Comparison of ENCODE assay signal across 16 mouse cellular contexts in genomic region chr4:138710633-138711032, GRCm38 (mm10). TPM values are rescaled to one million over a fixed set of nuclear protein-coding genes. Genes with fewer than 3 reads are reported as not detected.
DNase-seq lines count a peak whose midpoint lies in the region; ATAC-seq lines count a peak whose summit lies in the region.
"Had no signal": no experiment of that assay in that cellular context is flagged by ENCODE, and none has a peak within 500 bp of the region (broad histone marks: within the 10 kb centered on the region; RNA-seq: fewer than 3 reads in every experiment).

No protein-coding gene starts in this region.

- no peaks in the 10 kb centered on the region for H3K27me3 ChIP-seq in midbrain, embryonic 14.5 days (ENCODE audit: control insufficient read depth, insufficient read depth, low read length)
- no peaks in the 10 kb centered on the region for H3K27me3 ChIP-seq in midbrain, embryonic 10.5 days (ENCODE audit: low read depth, poor library complexity, severe bottlenecking)
- no peaks in the 10 kb centered on the region for H3K27me3 ChIP-seq in forebrain, embryonic 16.5 days (replicated peaks; ENCODE audit: control insufficient read depth, insufficient read depth, low read length)
- no peaks in the 10 kb centered on the region for H3K27me3 ChIP-seq in neural tube, embryonic 15.5 days (replicated peaks)
- H3K27me3 ChIP-seq: embryonic facial prominence, embryonic 15.5 days had no signal

- H3K9ac ChIP-seq in midbrain, embryonic 14.5 days (replicated peaks; ENCODE audit: low read length) = no peak overlapping the region
- H3K9ac ChIP-seq in forebrain, embryonic 16.5 days (replicated peaks; ENCODE audit: low read depth, low read length) = no peak overlapping the region
- no peak overlapping the region for H3K9ac ChIP-seq in neural tube, embryonic 15.5 days (replicated peaks)
- H3K9ac ChIP-seq: embryonic facial prominence, embryonic 15.5 days; heart, embryonic 15.5 days had no signal

- H3K27ac ChIP-seq in midbrain, embryonic 14.5 days (replicated peaks; ENCODE audit: low read depth, low read length) = peak overlapping the region; percentile 26; the same call in 1 of the 2 replicates
- H3K27ac ChIP-seq in midbrain, embryonic 10.5 days (replicated peaks) = no peak overlapping the region
- H3K27ac ChIP-seq in forebrain, embryonic 16.5 days (ENCODE audit: low read length) = peak overlapping the region; percentile 46
- H3K27ac ChIP-seq in neural tube, embryonic 15.5 days (replicated peaks) = peak overlapping the region; percentile 75
- H3K27ac ChIP-seq: embryonic facial prominence, embryonic 15.5 days; gastrocnemius, adult 2 months; heart, embryonic 15.5 days; stomach, postnatal 0 days had no signal

- no peaks in the 10 kb centered on the region for H3K9me3 ChIP-seq in midbrain, embryonic 14.5 days (ENCODE audit: control insufficient read depth, low read length)
- H3K9me3 ChIP-seq in midbrain, embryonic 10.5 days (replicated peaks) = no peaks in the 10 kb centered on the region
- no peaks in the 10 kb centered on the region for H3K9me3 ChIP-seq in forebrain, embryonic 16.5 days (ENCODE audit: control insufficient read depth, low read length)
- no peaks in the 10 kb centered on the region for H3K9me3 ChIP-seq in neural tube, embryonic 15.5 days (replicated peaks)
- H3K9me3 ChIP-seq: embryonic facial prominence, embryonic 15.5 days; heart, embryonic 15.5 days had no signal

- no peak for ATAC-seq in midbrain, embryonic 14.5 days (ENCODE audit: low FRiP score, low TSS enrichment)
- ATAC-seq in forebrain, embryonic 16.5 days = peak; percentile 83
- ATAC-seq in neural tube, embryonic 15.5 days (ENCODE audit: low FRiP score) = no peak; the same call in 1 of the 2 replicates
- ATAC-seq in inflammation-experienced regulatory T-cells, adult 6 months = no peak

- no peaks in the 10 kb centered on the region for H3K4me1 ChIP-seq in midbrain, embryonic 14.5 days (ENCODE audit: control insufficient read depth, insufficient read depth, low read length)
- H3K4me1 ChIP-seq in midbrain, embryonic 10.5 days = peaks cover 12% of the 10 kb centered on the region; the same call in 1 of the 2 replicates
- H3K4me1 ChIP-seq in forebrain, embryonic 16.5 days (replicated peaks; ENCODE audit: control insufficient read depth, insufficient read depth, low read length) = peaks cover 19% of the 10 kb centered on the region
- H3K4me1 ChIP-seq in neural tube, embryonic 15.5 days = peaks cover 14% of the 10 kb centered on the region; the same call in 1 of the 2 replicates
- H3K4me1 ChIP-seq: embryonic facial prominence, embryonic 15.5 days; heart, embryonic 15.5 days had no signal

- H3K4me3 ChIP-seq in midbrain, embryonic 14.5 days (replicated peaks; ENCODE audit: low read depth, low read length) = no peak overlapping the region
- H3K4me3 ChIP-seq in midbrain, embryonic 10.5 days = no peak overlapping the region
- no peak overlapping the region for H3K4me3 ChIP-seq in forebrain, embryonic 16.5 days (replicated peaks; ENCODE audit: low read length)
- no peak overlapping the region for H3K4me3 ChIP-seq in neural tube, embryonic 15.5 days (replicated peaks)
- H3K4me3 ChIP-seq: embryonic facial prominence, embryonic 15.5 days; gastrocnemius, adult 2 months; heart, embryonic 15.5 days; myocyte had no signal

- WGBS in midbrain, embryonic 14.5 days = 76% methylated on average over 11 of the region's 11 CpGs
- 89% methylated on average over 11 of the region's 11 CpGs for WGBS in midbrain, embryonic 10.5 days
- WGBS in forebrain, embryonic 16.5 days = 46% methylated on average over 11 of the region's 11 CpGs
- 57% methylated on average over 11 of the region's 11 CpGs for WGBS in neural tube, embryonic 15.5 days

- no peaks in the 10 kb centered on the region for H3K36me3 ChIP-seq in midbrain, embryonic 14.5 days (ENCODE audit: control insufficient read depth, insufficient read depth, low read length)
- H3K36me3 ChIP-seq in midbrain, embryonic 10.5 days = no peaks in the 10 kb centered on the region
- H3K36me3 ChIP-seq in forebrain, embryonic 16.5 days (ENCODE audit: control insufficient read depth, insufficient read depth) = no peaks in the 10 kb centered on the region
- no peaks in the 10 kb centered on the region for H3K36me3 ChIP-seq in neural tube, embryonic 15.5 days
- H3K36me3 ChIP-seq: embryonic facial prominence, embryonic 15.5 days; heart, embryonic 15.5 days had no signal

- H3K4me2 ChIP-seq in midbrain, embryonic 14.5 days (ENCODE audit: low read length) = no peak overlapping the region
- peak overlapping the region; percentile 24; the same call in 1 of the 2 replicates for H3K4me2 ChIP-seq in forebrain, embryonic 16.5 days (ENCODE audit: low read length)
- H3K4me2 ChIP-seq in neural tube, embryonic 15.5 days = no peak overlapping the region
- H3K4me2 ChIP-seq: embryonic facial prominence, embryonic 15.5 days; heart, embryonic 15.5 days; liver, embryonic 11.5 days had no signal

- DNase-seq in adrenal gland, postnatal 25 days = peak; percentile 26
- DNase-seq in adrenal gland, postnatal 10 days = no peak
- DNase-seq in midbrain, embryonic 14.5 days = peak; percentile 45
- DNase-seq in midbrain, embryonic 10.5 days (ENCODE audit: low spot score) = no peak
- DNase-seq in left cerebral cortex, adult 11 months (ENCODE audit: low spot score) = no peak
- DNase-seq: gastrocnemius, adult 2 months; kidney, adult 11 months; right cerebral cortex, postnatal 4 days had no signal

RNA-seq across cellular contexts. Expression of gene Pla2g2c, which starts 14.0 kb away (rescaled TPM):
- total RNA-seq in adrenal gland, postnatal 25 days (2021) = 0.24 TPM in 1 of 2 replicates, not detected in the other
- not detected for total RNA-seq in adrenal gland, postnatal 10 days (2021)
- polyA plus RNA-seq in midbrain, embryonic 14.5 days (2014; fragmentation: Nextera tagmentation; extraction: Ambion mirVana) = 0.83 and 0.94 TPM in 2 replicates
- 0.62 and 0.70 TPM in 2 replicates for polyA plus RNA-seq in midbrain, embryonic 10.5 days (2016; fragmentation: Nextera tagmentation; extraction: Ambion mirVana)
- polyA plus RNA-seq in forebrain, embryonic 16.5 days (2015; fragmentation: Nextera tagmentation; extraction: Ambion mirVana) = not detected in 2 replicates
- polyA plus RNA-seq in neural tube, embryonic 15.5 days (2015; fragmentation: Nextera tagmentation; extraction: Ambion mirVana) = 0.42 and 0.60 TPM in 2 replicates
- not detected for polyA plus RNA-seq in inflammation-experienced regulatory T-cells, adult 6 months (2017; shearing (Covaris generic))
- total RNA-seq: gastrocnemius, adult 2 months had no signal
- polyA plus RNA-seq: myocyte had no signal

RNA-seq across cellular contexts. Expression of gene Ubxn10, which starts 26.3 kb away (rescaled TPM):
- total RNA-seq in adrenal gland, postnatal 25 days (2021) = 1.1 and 2.0 TPM in 2 replicates
- total RNA-seq in adrenal gland, postnatal 10 days (2021) = under 1 TPM; 0.72 to 0.76 TPM
- polyA plus RNA-seq in midbrain, embryonic 14.5 days (2014; fragmentation: Nextera tagmentation; extraction: Ambion mirVana) = 3.0 and 3.9 TPM in 2 replicates
- polyA plus RNA-seq in midbrain, embryonic 10.5 days (2016; fragmentation: Nextera tagmentation; extraction: Ambion mirVana) = 1.8 and 2.1 TPM in 2 replicates
- polyA plus RNA-seq in forebrain, embryonic 16.5 days (2015; fragmentation: Nextera tagmentation; extraction: Ambion mirVana) = 1.3 and 1.9 TPM in 2 replicates
- polyA plus RNA-seq in neural tube, embryonic 15.5 days (2015; fragmentation: Nextera tagmentation; extraction: Ambion mirVana) = 2.5 and 2.6 TPM in 2 replicates
- polyA plus RNA-seq in inflammation-experienced regulatory T-cells, adult 6 months (2017; shearing (Covaris generic)) = not detected
- polyA plus RNA-seq: myocyte had no signal

RNA-seq across cellular contexts. Expression of gene Pla2g2f, which starts 46.8 kb away (rescaled TPM):
- total RNA-seq in adrenal gland, postnatal 25 days (2021) = 19.2 and 21.7 TPM in 2 replicates
- 1 to 10 TPM; 8.9 to 9.0 TPM for total RNA-seq in adrenal gland, postnatal 10 days (2021)
- 0.13 TPM in 1 of 2 replicates, not detected in the other for polyA plus RNA-seq in midbrain, embryonic 14.5 days (2014; fragmentation: Nextera tagmentation; extraction: Ambion mirVana)
- polyA plus RNA-seq in midbrain, embryonic 10.5 days (2016; fragmentation: Nextera tagmentation; extraction: Ambion mirVana) = 0.47 and 0.62 TPM in 2 replicates
- polyA plus RNA-seq in forebrain, embryonic 16.5 days (2015; fragmentation: Nextera tagmentation; extraction: Ambion mirVana) = not detected in 2 replicates
- polyA plus RNA-seq in neural tube, embryonic 15.5 days (2015; fragmentation: Nextera tagmentation; extraction: Ambion mirVana) = 0.23 TPM in 1 of 2 replicates, not detected in the other
- polyA plus RNA-seq in inflammation-experienced regulatory T-cells, adult 6 months (2017; shearing (Covaris generic)) = not detected
- total RNA-seq: gastrocnemius, adult 2 months had no signal
- polyA plus RNA-seq: liver, embryonic 11.5 days; myocyte had no signal

Comparison
In these comparisons a context has a peak if more than half of its experiments do, and no peak if none do; other contexts are left out.
1. DNase-seq: peak in adrenal gland, postnatal 25 days (single experiment) and midbrain, embryonic 14.5 days (single experiment); none in adrenal gland, postnatal 10 days (single experiment), midbrain, embryonic 10.5 days (single experiment) and left cerebral cortex, adult 11 months (single experiment).